Mouse (Mus musculus) E14TG2a.4 (cell line): ENCODE data around the gene Dtx1.

Source experiments
- CTCF ChIP-seq: conservative IDR thresholded peaks from 2 replicates; pipeline ENCODE4 v1.5.1; 2014; ENCODE audit warnings: low read length
- NANOG ChIP-seq: IDR thresholded peaks from 2 replicates; pipeline ENCODE4 v1.6.1; 2014; ENCODE audit warnings: borderline replicate concordance, low read length, mixed read lengths

- TF ChIP-seq CTCF (no peak), NANOG (no peak)
Measured at GRCm38 (mm10) chr5:120706976-120707375, 4.8 kb downstream of the Dtx1 start.
